Mouse (Mus musculus): Measurements from ENCODE around the gene Epha6. TPM values are rescaled to one million over a fixed set of nuclear protein-coding genes. Genes with fewer than 3 reads are reported as not detected.

Epha6 gene
- polyA plus RNA-seq, 1 experiment from 2014 or later = not detected

DNA sequence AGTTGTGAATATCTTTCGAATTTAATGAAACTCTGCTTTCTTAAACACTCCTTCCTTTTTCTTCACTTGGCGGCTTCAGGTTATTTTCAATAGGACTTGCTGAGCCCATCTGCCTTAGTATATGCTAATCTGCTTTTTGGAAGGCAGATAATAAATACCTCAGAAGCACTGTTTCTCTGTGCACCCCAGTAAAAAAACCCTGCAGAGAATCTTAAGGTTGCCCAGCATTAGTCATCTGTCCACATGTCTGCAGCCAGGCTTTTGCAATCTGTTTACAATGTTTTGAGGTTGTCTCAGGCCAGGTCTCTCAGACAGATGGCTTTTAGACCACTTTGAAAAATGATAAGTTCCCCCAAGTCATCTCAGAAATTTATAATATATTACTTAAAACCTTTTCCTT, 649.6 kb downstream of the Epha6 start:
- Histone ChIP-seq H3K9ac (ENCODE audit: low read depth, low read length) (no peak overlapping the region), H3K36me3 (ENCODE audit: control insufficient read depth, insufficient read depth, low read length) (no peaks in the 10 kb centered on the region), H3K27me3 (replicated peaks; ENCODE audit: control insufficient read depth, insufficient read depth, low read length) (no peaks in the 10 kb centered on the region), H3K27ac (ENCODE audit: low read depth, low read length) (no peak overlapping the region), H3K9me3 (ENCODE audit: control insufficient read depth, low read length) (no peaks in the 10 kb centered on the region), H3K4me2 (no peak overlapping the region), H3K4me3 (ENCODE audit: low read depth, low read length) (no peak overlapping the region), H3K4me1 (replicated peaks; ENCODE audit: control insufficient read depth, insufficient read depth, low read length) (no peaks in the 10 kb centered on the region)
- 62% methylated on average over 2 of the region's 2 CpGs for WGBS
- DNase-seq (ENCODE audit: low spot score) (no peak), ATAC-seq (replicated peaks; ENCODE audit: low FRiP score) (no peak)

DNA sequence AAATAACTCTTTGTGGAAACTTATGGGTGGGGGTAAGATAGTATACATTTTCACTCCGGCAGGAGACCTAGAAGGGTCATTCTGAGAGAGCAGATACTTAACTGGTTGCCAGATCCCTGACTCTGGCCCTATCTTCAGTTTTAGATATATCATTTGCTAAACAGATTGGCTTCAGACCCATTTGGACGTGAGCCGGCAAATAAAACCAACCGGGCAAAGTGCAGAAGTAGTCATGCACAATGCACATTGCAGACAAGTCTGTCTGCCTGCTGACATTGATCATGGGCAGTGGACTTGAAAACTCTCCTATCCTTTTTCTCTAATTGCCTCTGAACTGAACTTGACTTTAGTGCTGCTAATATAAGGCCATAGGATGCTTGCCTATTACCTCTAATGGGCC, 681.6 kb downstream of the Epha6 start:
- H3K27ac ChIP-seq (ENCODE audit: low read depth, low read length) = no peak overlapping the region
- no peak overlapping the region for H3K4me2 ChIP-seq
- DNase-seq (ENCODE audit: low spot score) (no peak), ATAC-seq (replicated peaks; ENCODE audit: low FRiP score) (no peak)
- no peaks in the 10 kb centered on the region for H3K4me1 ChIP-seq (replicated peaks; ENCODE audit: control insufficient read depth, insufficient read depth, low read length)
- 87% methylated on average over 4 of the region's 4 CpGs for WGBS
- H3K9ac ChIP-seq (ENCODE audit: low read depth, low read length) = no peak overlapping the region
- H3K27me3 ChIP-seq (replicated peaks; ENCODE audit: control insufficient read depth, insufficient read depth, low read length) = no peaks in the 10 kb centered on the region
- no peaks in the 10 kb centered on the region for H3K9me3 ChIP-seq (ENCODE audit: control insufficient read depth, low read length)
- no peaks in the 10 kb centered on the region for H3K36me3 ChIP-seq (ENCODE audit: control insufficient read depth, insufficient read depth, low read length)
- H3K4me3 ChIP-seq (ENCODE audit: low read depth, low read length) = no peak overlapping the region

DNA sequence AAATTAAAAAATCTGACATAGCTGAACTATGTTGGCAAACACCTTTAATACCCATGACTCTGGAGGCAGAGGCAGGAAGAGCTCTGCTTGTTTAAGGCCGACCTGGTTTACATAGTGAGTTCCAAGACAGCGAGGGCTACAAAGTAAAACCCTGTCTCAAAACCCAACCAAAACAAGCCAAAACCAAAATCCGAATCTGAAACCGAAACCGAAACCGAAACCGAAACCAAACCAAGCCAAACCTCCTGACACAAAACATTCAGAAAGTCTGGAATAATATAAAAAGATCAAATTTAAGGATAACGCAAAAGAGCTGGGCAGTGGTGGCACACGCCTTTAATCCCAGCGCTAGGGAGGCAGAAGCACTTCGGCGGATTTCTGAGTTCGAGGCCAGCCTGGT, 725.3 kb downstream of the Epha6 start:
- WGBS = 91% methylated on average over 13 of the region's 13 CpGs
- Histone ChIP-seq H3K4me2 (no peak overlapping the region), H3K4me3 (ENCODE audit: low read depth, low read length) (no peak overlapping the region), H3K9ac (ENCODE audit: low read depth, low read length) (no peak overlapping the region), H3K27ac (ENCODE audit: low read depth, low read length) (no peak overlapping the region), H3K9me3 (ENCODE audit: control insufficient read depth, low read length) (no peaks in the 10 kb centered on the region), H3K27me3 (replicated peaks; ENCODE audit: control insufficient read depth, insufficient read depth, low read length) (no peaks in the 10 kb centered on the region), H3K4me1 (replicated peaks; ENCODE audit: control insufficient read depth, insufficient read depth, low read length) (no peaks in the 10 kb centered on the region), H3K36me3 (ENCODE audit: control insufficient read depth, insufficient read depth, low read length) (no peaks in the 10 kb centered on the region)
- ATAC-seq (replicated peaks; ENCODE audit: low FRiP score) (no peak), DNase-seq (ENCODE audit: low spot score) (no peak)

DNA sequence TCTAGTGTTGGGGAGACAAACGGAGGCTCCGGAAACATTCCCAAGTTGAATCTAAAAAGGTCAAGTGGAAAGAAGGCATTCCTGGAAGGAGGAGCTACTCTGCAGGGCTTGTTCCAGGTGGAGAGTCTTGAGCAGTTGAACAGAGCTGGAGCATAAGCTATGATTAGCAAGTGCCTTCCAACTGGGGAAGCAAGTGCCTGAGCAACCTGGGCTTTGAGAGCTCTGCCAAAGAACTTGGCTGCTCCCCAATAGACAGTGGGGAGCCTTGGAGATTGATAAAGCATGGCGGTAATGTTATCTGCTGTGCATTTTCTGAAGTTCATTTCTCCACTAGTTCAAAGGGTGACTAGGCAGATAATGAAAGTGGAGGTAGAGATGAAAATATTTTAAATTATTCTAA, 733.5 kb downstream of the Epha6 start:
- Histone ChIP-seq H3K4me3 (ENCODE audit: low read depth, low read length) (no peak overlapping the region), H3K9ac (ENCODE audit: low read depth, low read length) (no peak overlapping the region), H3K9me3 (ENCODE audit: control insufficient read depth, low read length) (no peaks in the 10 kb centered on the region), H3K27ac (ENCODE audit: low read depth, low read length) (no peak overlapping the region), H3K36me3 (ENCODE audit: control insufficient read depth, insufficient read depth, low read length) (no peaks in the 10 kb centered on the region), H3K27me3 (replicated peaks; ENCODE audit: control insufficient read depth, insufficient read depth, low read length) (no peaks in the 10 kb centered on the region), H3K4me2 (no peak overlapping the region), H3K4me1 (replicated peaks; ENCODE audit: control insufficient read depth, insufficient read depth, low read length) (no peaks in the 10 kb centered on the region)
- no peak for DNase-seq (ENCODE audit: low spot score)
- ATAC-seq (replicated peaks; ENCODE audit: low FRiP score) = no peak
- WGBS = 89% methylated on average over 3 of the region's 3 CpGs

DNA sequence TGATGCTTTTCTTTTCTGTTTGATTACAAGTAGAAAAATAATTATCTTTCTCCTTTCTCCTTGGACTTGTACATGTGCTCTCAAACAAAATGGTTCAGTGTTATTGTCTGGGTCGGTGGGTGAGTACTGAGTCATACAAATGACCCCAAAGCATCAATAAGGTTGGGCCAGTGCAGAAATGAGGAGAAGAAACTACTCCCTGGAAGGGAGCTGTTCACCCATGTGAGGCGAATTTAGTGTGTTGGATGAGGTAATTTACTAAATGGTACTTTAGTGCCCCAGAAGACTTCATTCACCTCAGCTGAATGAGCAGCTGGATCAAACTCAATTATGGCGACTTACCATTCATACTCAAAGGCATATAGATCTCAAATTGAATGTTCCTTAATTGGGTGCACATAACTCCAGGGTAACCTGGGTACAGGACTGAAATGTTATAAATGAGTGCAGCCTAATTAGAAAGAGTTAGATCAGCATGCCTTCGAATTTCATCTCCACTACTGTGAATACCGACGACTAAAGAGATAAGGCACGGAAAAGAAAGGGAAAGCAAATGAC, 751.1 kb downstream of the Epha6 start:
- DNase-seq (ENCODE audit: low spot score) (no peak), ATAC-seq (replicated peaks; ENCODE audit: low FRiP score) (no peak)
- Histone ChIP-seq H3K4me2 (no peak overlapping the region), H3K36me3 (ENCODE audit: control insufficient read depth, insufficient read depth, low read length) (no peaks in the 10 kb centered on the region), H3K27ac (ENCODE audit: low read depth, low read length) (no peak overlapping the region), H3K27me3 (replicated peaks; ENCODE audit: control insufficient read depth, insufficient read depth, low read length) (no peaks in the 10 kb centered on the region), H3K4me3 (ENCODE audit: low read depth, low read length) (no peak overlapping the region), H3K9me3 (ENCODE audit: control insufficient read depth, low read length) (no peaks in the 10 kb centered on the region), H3K9ac (ENCODE audit: low read depth, low read length) (no peak overlapping the region), H3K4me1 (replicated peaks; ENCODE audit: control insufficient read depth, insufficient read depth, low read length) (no peaks in the 10 kb centered on the region)
- WGBS = 76% methylated on average over 7 of the region's 7 CpGs

DNA sequence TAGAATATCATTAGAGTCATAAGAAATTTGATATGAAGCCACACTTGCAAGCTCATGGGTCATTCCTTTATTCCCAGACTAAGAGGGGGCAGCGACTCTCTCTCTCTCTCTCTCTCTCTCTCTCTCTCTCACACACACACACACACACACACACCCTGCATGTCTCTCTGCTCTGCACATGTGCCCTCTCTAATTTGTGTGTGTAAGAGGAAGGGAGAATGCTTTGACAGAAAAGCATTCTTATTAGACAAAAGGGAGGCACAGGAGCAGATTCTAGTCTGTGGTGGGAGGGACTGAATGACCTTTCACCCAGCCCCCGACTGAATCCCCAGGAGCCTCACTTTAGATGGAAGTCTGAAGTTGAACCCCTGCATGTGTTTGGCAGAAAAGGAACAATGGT, 752.6 kb downstream of the Epha6 start:
- H3K4me3 ChIP-seq (ENCODE audit: low read depth, low read length) = no peak overlapping the region
- ATAC-seq (replicated peaks; ENCODE audit: low FRiP score) (no peak), DNase-seq (ENCODE audit: low spot score) (no peak)
- H3K27me3 ChIP-seq (replicated peaks; ENCODE audit: control insufficient read depth, insufficient read depth, low read length) = no peaks in the 10 kb centered on the region
- 48% methylated on average over 2 of the region's 2 CpGs for WGBS
- no peaks in the 10 kb centered on the region for H3K36me3 ChIP-seq (ENCODE audit: control insufficient read depth, insufficient read depth, low read length)
- H3K27ac ChIP-seq (ENCODE audit: low read depth, low read length) = no peak overlapping the region
- no peaks in the 10 kb centered on the region for H3K9me3 ChIP-seq (ENCODE audit: control insufficient read depth, low read length)
- H3K4me2 ChIP-seq = no peak overlapping the region
- H3K4me1 ChIP-seq (replicated peaks; ENCODE audit: control insufficient read depth, insufficient read depth, low read length) = no peaks in the 10 kb centered on the region
- no peak overlapping the region for H3K9ac ChIP-seq (ENCODE audit: low read depth, low read length)

DNA sequence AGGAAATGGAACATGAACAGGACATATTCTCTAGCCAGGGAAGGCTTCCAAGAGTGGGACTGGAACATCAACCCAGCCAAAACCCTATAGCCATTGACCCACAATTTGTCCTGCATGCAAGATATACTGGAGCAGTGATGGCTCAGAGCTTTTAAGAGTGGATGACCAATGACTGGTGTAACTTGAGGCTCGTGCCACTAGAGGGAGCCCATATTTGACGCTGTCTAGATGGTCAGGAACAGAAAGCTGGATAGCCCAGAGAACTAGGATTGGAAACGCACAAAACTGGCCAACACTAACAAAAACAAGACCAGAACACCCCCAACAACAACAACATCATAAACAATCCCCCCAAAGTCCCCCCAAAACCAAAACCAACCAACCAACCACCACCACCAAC, 758.8 kb downstream of the Epha6 start:
- no peak overlapping the region for H3K9ac ChIP-seq (ENCODE audit: low read depth, low read length)
- 21% methylated on average over 3 of the region's 3 CpGs for WGBS

DNA sequence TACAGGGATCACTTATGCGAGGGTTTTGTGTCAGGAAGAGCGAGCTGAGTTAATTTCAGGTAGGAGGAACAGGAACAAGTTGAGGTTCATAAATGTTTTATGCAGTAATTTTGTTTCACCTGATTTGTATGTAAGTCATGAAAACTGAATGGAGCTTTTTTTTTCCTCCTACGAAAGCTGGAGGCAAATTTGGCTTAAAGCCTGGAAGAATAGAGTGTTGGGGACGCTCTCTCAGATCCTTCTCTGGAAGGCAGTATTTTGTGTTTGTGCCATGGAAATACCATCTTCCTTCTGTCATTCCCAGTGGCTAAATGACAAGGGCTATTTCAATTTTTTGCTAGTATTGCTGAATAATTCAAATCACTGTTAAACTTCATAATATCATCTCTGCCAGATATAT, 768.6 kb downstream of the Epha6 start:
- H3K9me3 ChIP-seq (ENCODE audit: control insufficient read depth, low read length) = no peaks in the 10 kb centered on the region
- no peak overlapping the region for H3K9ac ChIP-seq (ENCODE audit: low read depth, low read length)
- H3K27ac ChIP-seq (ENCODE audit: low read depth, low read length) = no peak overlapping the region
- no peaks in the 10 kb centered on the region for H3K36me3 ChIP-seq (ENCODE audit: control insufficient read depth, insufficient read depth, low read length)
- H3K4me2 ChIP-seq = no peak overlapping the region
- H3K4me1 ChIP-seq (replicated peaks; ENCODE audit: control insufficient read depth, insufficient read depth, low read length) = no peaks in the 10 kb centered on the region
- ATAC-seq (replicated peaks; ENCODE audit: low FRiP score) (no peak), DNase-seq (ENCODE audit: low spot score) (no peak)
- 86% methylated on average over 4 of the region's 4 CpGs for WGBS
- H3K4me3 ChIP-seq (ENCODE audit: low read depth, low read length) = no peak overlapping the region
- no peaks in the 10 kb centered on the region for H3K27me3 ChIP-seq (replicated peaks; ENCODE audit: control insufficient read depth, insufficient read depth, low read length)

More for the DNA sequence above, 758.8 kb downstream of the Epha6 start:
- H3K4me3 ChIP-seq (ENCODE audit: low read depth, low read length) = no peak overlapping the region
- H3K36me3 ChIP-seq (ENCODE audit: control insufficient read depth, insufficient read depth, low read length) = no peaks in the 10 kb centered on the region
- no peaks in the 10 kb centered on the region for H3K4me1 ChIP-seq (replicated peaks; ENCODE audit: control insufficient read depth, insufficient read depth, low read length)
- H3K27ac ChIP-seq (ENCODE audit: low read depth, low read length) = no peak overlapping the region
- DNase-seq (ENCODE audit: low spot score) (no peak), ATAC-seq (replicated peaks; ENCODE audit: low FRiP score) (no peak)
- H3K4me2 ChIP-seq = no peak overlapping the region
- H3K9me3 ChIP-seq (ENCODE audit: control insufficient read depth, low read length) = no peaks in the 10 kb centered on the region
- no peaks in the 10 kb centered on the region for H3K27me3 ChIP-seq (replicated peaks; ENCODE audit: control insufficient read depth, insufficient read depth, low read length)

DNA sequence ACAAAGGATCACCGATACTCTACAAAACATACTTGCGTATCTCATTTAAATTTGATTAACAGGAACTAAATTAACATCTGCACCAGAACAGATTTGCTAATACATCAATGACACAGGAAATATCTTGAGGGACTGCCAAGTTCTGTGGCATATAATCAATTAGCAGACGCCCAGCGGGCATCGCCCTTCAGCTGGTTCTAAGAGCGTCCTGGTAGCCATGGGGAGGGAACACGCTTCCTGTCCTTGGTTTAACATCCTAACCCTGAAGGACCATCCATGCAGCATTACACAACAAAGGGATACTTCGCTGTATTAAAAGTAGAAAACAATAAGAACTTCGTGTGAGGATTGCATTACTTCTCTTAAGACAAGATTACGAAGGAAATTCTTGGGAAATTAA, 769.0 kb downstream of the Epha6 start:
- no peak overlapping the region for H3K9ac ChIP-seq (ENCODE audit: low read depth, low read length)
- H3K27ac ChIP-seq (ENCODE audit: low read depth, low read length) = no peak overlapping the region
- H3K9me3 ChIP-seq (ENCODE audit: control insufficient read depth, low read length) = no peaks in the 10 kb centered on the region
- no peaks in the 10 kb centered on the region for H3K27me3 ChIP-seq (replicated peaks; ENCODE audit: control insufficient read depth, insufficient read depth, low read length)
- no peak overlapping the region for H3K4me3 ChIP-seq (ENCODE audit: low read depth, low read length)
- H3K4me2 ChIP-seq = no peak overlapping the region
- H3K36me3 ChIP-seq (ENCODE audit: control insufficient read depth, insufficient read depth, low read length) = no peaks in the 10 kb centered on the region
- H3K4me1 ChIP-seq (replicated peaks; ENCODE audit: control insufficient read depth, insufficient read depth, low read length) = no peaks in the 10 kb centered on the region
- WGBS = 84% methylated on average over 10 of the region's 10 CpGs
- ATAC-seq (replicated peaks; ENCODE audit: low FRiP score) (no peak), DNase-seq (ENCODE audit: low spot score) (no peak)
